Mouse (Mus musculus): ENCODE results near the gene Apob. TPM values are rescaled to one million over a fixed set of nuclear protein-coding genes. Genes with fewer than 3 reads are reported as not detected.

Apob gene
- total and polyA plus RNA-seq, 3 experiments = 0.01 TPM; not detected in 2

DNA sequence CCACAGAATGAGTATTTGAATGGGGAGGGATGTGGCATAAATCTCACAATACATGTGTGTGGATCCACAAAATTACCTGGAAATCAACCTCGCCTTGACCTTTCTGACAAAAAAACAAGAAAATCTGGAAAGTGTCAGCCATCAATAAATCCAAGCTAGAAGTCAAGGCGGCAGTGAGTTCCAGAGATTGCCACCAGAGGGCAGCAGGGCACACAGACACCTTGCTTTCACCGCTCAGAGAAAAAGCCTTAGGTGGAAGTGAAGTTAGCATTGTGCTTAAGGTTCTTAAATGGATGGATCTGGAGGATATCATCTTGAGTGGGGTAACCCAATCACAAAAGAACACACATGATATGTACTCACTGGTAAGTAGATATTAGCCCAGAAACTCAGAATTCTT lies 82.1 kb downstream of the Apob start:
- H3K9me3 ChIP-seq (replicated peaks; ENCODE audit: low read length) = no peaks in the 10 kb centered on the region
- dilution Hi-C loops (cut with MboI; ENCODE audit: extremely low pct_ligation_motif_present, extremely low pct_unique_long_range_greater_than_20kb, low sequenced_read_pairs) (no loop called here), in situ Hi-C loops (cut with MboI; ENCODE audit: low pct_ligation_motif_present, low pct_unique_long_range_greater_than_20kb, low sequenced_read_pairs) (loop anchor here (10.0 to 25.0 kb wide), 2 partner anchors 225 to 478 kb away; no protein-coding TSS in a partner anchor)
- no peaks in the 10 kb centered on the region for H3K4me1 ChIP-seq (ENCODE audit: control insufficient read depth in 1 of 2, insufficient read depth in 2 of 2)
- no peaks in the 10 kb centered on the region for H3K36me3 ChIP-seq (replicated peaks in 1 of 2; ENCODE audit: control insufficient read depth in 1 of 2, insufficient read depth in 1 of 2, low read length in 1 of 2)
- H3K27ac ChIP-seq (ENCODE audit: insufficient read depth, low read depth) = no peak overlapping the region
- DNase-seq (ENCODE audit: extremely low read depth) = peak; percentile 67
- TF ChIP-seq HCFC1 (IDR thresholded peaks at IDR 0.05; ENCODE audit: low read depth, low read length) = no peak
- TF ChIP-seq SMC3 (IDR thresholded peaks at IDR 0.05; ENCODE audit: low read depth, low read length) = peak; percentile 92
- TF ChIP-seq PAX5 (IDR thresholded peaks at IDR 0.05; ENCODE audit: low read length) = no peak
- peak; percentile 84 to 90 for TF ChIP-seq CTCF (conservative IDR thresholded peaks at IDR 0.05 in 1 of 2, IDR thresholded peaks at IDR 0.05 in 1 of 2; ENCODE audit: low read depth in 2 of 2, low read length in 2 of 2)
- TF ChIP-seq ZC3H11A (IDR thresholded peaks at IDR 0.05; ENCODE audit: low read depth, low read length) = peak; percentile 16; the same call in 1 of the 2 replicates
- peak; percentile 76 for TF ChIP-seq RAD21 (IDR thresholded peaks at IDR 0.05; ENCODE audit: low read depth, low read length)
- no peak overlapping the region for H3K9ac ChIP-seq (ENCODE audit: insufficient read depth, low read depth)
- H3K4me2 ChIP-seq (ENCODE audit: insufficient read depth, low read depth, poor library complexity, severe bottlenecking) = no peak overlapping the region
- H3K27me3 ChIP-seq (replicated peaks) = no peaks in the 10 kb centered on the region
- no peaks in the 10 kb centered on the region for H3K79me2 ChIP-seq (replicated peaks; ENCODE audit: control insufficient read depth, extremely low read depth, insufficient read depth, poor library complexity, severe bottlenecking)
- H3K4me3 ChIP-seq (replicated peaks in 1 of 3; ENCODE audit: low read depth in 2 of 3, low read length in 2 of 3, poor library complexity in 1 of 3) = no peak overlapping the region

DNA sequence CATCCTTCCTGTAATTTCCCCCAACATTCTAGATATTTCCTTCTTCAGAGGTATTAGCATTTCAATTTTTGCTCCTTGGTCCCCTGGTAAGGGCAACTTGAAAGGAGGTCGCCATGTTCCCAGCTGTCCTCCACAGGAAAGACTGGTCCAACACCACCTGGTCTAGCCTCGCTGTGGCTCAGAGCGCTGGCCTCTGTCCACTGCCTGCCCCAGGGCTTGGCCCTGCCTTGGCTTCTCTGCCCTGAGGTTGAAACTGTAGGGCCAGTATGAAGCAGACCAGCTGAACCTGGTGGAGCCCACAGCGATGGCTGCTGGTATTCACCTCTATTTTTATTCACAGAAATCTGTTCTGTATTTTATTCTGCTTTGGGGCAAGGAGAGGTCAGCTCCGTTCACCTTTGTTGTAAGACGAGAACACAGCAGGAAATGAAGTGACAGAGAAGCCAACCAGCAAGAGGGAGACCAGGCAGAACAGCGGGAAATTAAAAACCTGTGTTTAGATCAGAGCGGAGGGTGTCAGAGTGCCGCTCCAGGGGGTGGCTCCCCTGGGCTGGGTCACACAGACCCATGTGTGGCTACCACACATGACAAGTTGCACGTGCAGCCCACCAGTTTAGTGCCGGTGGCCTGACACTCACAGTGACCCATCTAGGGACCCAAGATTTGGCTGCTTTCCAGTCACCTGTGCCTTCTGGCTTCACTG lies 86.1 kb downstream of the Apob start:
- H3K9me3 ChIP-seq (replicated peaks; ENCODE audit: low read length) = no peaks in the 10 kb centered on the region
- no peak for DNase-seq (ENCODE audit: extremely low read depth)
- no peaks in the 10 kb centered on the region for H3K27me3 ChIP-seq (replicated peaks)
- no peak for TF ChIP-seq POLR2AphosphoS2 (IDR thresholded peaks at IDR 0.05; ENCODE audit: low read depth, low read length)
- TF ChIP-seq RAD21 (IDR thresholded peaks at IDR 0.05; ENCODE audit: low read depth, low read length) = no peak
- TF ChIP-seq USF1 (IDR thresholded peaks at IDR 0.05; ENCODE audit: low read depth, low read length) = no peak
- no peak for TF ChIP-seq MAFK (IDR thresholded peaks at IDR 0.05; ENCODE audit: insufficient replicate concordance, low read length)
- TF ChIP-seq PAX5 (IDR thresholded peaks at IDR 0.05; ENCODE audit: low read length) = no peak
- TF ChIP-seq MYC (IDR thresholded peaks at IDR 0.05; ENCODE audit: low read depth, low read length) = no peak
- no peak for TF ChIP-seq MEF2A (IDR thresholded peaks at IDR 0.05; ENCODE audit: borderline replicate concordance, low read depth, low read length)
- TF ChIP-seq RCOR1 (conservative IDR thresholded peaks at IDR 0.05; ENCODE audit: low read depth, low read length) = no peak
- TF ChIP-seq JUN (IDR thresholded peaks at IDR 0.05; ENCODE audit: insufficient read depth, low read depth, low read length) = no peak
- no peak for TF ChIP-seq IRF4 (IDR thresholded peaks at IDR 0.05; ENCODE audit: low read depth, low read length)
- no peak for TF ChIP-seq TBP (conservative IDR thresholded peaks at IDR 0.05; ENCODE audit: low read depth, low read length)
- no peak for TF ChIP-seq MAX (IDR thresholded peaks at IDR 0.05; ENCODE audit: low read length)
- TF ChIP-seq HCFC1 (IDR thresholded peaks at IDR 0.05; ENCODE audit: low read depth, low read length) = no peak
- no peak for TF ChIP-seq JUND (conservative IDR thresholded peaks at IDR 0.05; ENCODE audit: low read depth, low read length)
- no peak for TF ChIP-seq E2F4 (IDR thresholded peaks at IDR 0.05; ENCODE audit: insufficient replicate concordance, low read depth, low read length)
- no peak for TF ChIP-seq CHD1 (IDR thresholded peaks at IDR 0.05; ENCODE audit: low read depth, low read length)
- TF ChIP-seq TCF12 (IDR thresholded peaks at IDR 0.05; ENCODE audit: low read depth, low read length) = no peak
- TF ChIP-seq MXI1 (IDR thresholded peaks at IDR 0.05; ENCODE audit: low read depth, low read length) = no peak
- TF ChIP-seq EP300 (IDR thresholded peaks at IDR 0.05; ENCODE audit: low read length) = no peak
- TF ChIP-seq ETS1 (conservative IDR thresholded peaks at IDR 0.05; ENCODE audit: low read depth, low read length) = no peak
- H3K4me2 ChIP-seq (ENCODE audit: insufficient read depth, low read depth, poor library complexity, severe bottlenecking) = no peak overlapping the region
- in situ Hi-C loops (cut with MboI; ENCODE audit: low pct_ligation_motif_present, low pct_unique_long_range_greater_than_20kb, low sequenced_read_pairs) = loop anchor here (25.0 kb wide), 1 partner anchor 474 kb away; no protein-coding TSS in a partner anchor
- no peaks in the 10 kb centered on the region for H3K4me1 ChIP-seq (ENCODE audit: control insufficient read depth in 1 of 2, insufficient read depth in 2 of 2)
- H3K27ac ChIP-seq (ENCODE audit: insufficient read depth, low read depth) = no peak overlapping the region
- no peaks in the 10 kb centered on the region for H3K79me2 ChIP-seq (replicated peaks; ENCODE audit: control insufficient read depth, extremely low read depth, insufficient read depth, poor library complexity, severe bottlenecking)
- H3K4me3 ChIP-seq (replicated peaks in 1 of 3; ENCODE audit: low read depth in 2 of 3, low read length in 2 of 3, poor library complexity in 1 of 3) = no peak overlapping the region
- dilution Hi-C loops (cut with MboI; ENCODE audit: extremely low pct_ligation_motif_present, extremely low pct_unique_long_range_greater_than_20kb, low sequenced_read_pairs) = no loop called here
- H3K9ac ChIP-seq (ENCODE audit: insufficient read depth, low read depth) = no peak overlapping the region
- no peaks in the 10 kb centered on the region for H3K36me3 ChIP-seq (replicated peaks in 1 of 2; ENCODE audit: control insufficient read depth in 1 of 2, insufficient read depth in 1 of 2, low read length in 1 of 2)

All from CH12.LX (cell line).